Mouse (Mus musculus): ENCODE results near the gene Myo18a.

- TF ChIP-seq GATA1 (IDR thresholded peaks at IDR 0.05; ENCODE audit: borderline replicate concordance, low read length) (no peak), FLI1 (IDR thresholded peaks at IDR 0.05; ENCODE audit: low read length) (no peak)
These were observed 32.2 kb downstream of the Myo18a start for GRCm38 (mm10) chr11:77795216-77795615.
